ENCODE assay signal across 32 mouse cellular contexts in genomic region chr15:51621455-51621854, GRCm38 (mm10).
A peak's percentile ranks its signal among the peaks of the same experiment; 100 is the strongest.
DNase-seq lines count a peak whose midpoint lies in the region; ATAC-seq lines count a peak whose summit lies in the region.
"Had no signal": no experiment of that assay in that cellular context is flagged by ENCODE, and none has a peak within 500 bp of the region (broad histone marks: within the 10 kb centered on the region; RNA-seq: fewer than 3 reads in every experiment).

No protein-coding gene starts in this region.

- no peaks in the 10 kb centered on the region for H3K4me1 ChIP-seq in hindbrain, embryonic 16.5 days (ENCODE audit: control insufficient read depth, insufficient read depth, low read depth, low read length)
- H3K4me1 ChIP-seq: embryonic facial prominence, embryonic 10.5 days; embryonic facial prominence, embryonic 13.5 days; heart, embryonic 12.5 days; heart, embryonic 15.5 days; hindbrain, embryonic 10.5 days; hindbrain, embryonic 13.5 days had no signal

- H3K36me3 ChIP-seq in hindbrain, embryonic 16.5 days (ENCODE audit: control insufficient read depth, insufficient read depth, low read length) = no peaks in the 10 kb centered on the region
- H3K36me3 ChIP-seq: embryonic facial prominence, embryonic 10.5 days; embryonic facial prominence, embryonic 13.5 days; G1E; heart, embryonic 12.5 days; heart, embryonic 15.5 days; hindbrain, embryonic 10.5 days; hindbrain, embryonic 13.5 days had no signal

- no peak for DNase-seq in frontal cortex, postnatal 36 days (ENCODE audit: low spot score in 2 of 2)
- peak; percentile 79 for DNase-seq in NIH3T3 (ENCODE audit: low read depth)
- DNase-seq in fibroblast of lung, adult 2 months (ENCODE audit: low read depth) = peak; percentile 27
- DNase-seq in cerebellum, postnatal 25 days = no peak
- no peak for DNase-seq in gastrocnemius, postnatal 14 days
- DNase-seq: adrenal gland, postnatal 10 days; adrenal gland, postnatal 36 days; cerebellum, adult 2 months; cerebellum, adult 9-11 months; cerebellum, postnatal 36 days; embryo, embryonic 11 days; forebrain, postnatal 0 days; gastrocnemius, adult 2 months; gastrocnemius, postnatal 25 days; heart, adult 18-20 months; heart, postnatal 10 days; heart, postnatal 36 days; kidney, adult 18-20 months had no signal

- H3K4me2 ChIP-seq in hindbrain, embryonic 16.5 days (ENCODE audit: low read length) = no peak overlapping the region
- H3K4me2 ChIP-seq: embryonic facial prominence, embryonic 13.5 days; heart, embryonic 12.5 days; heart, embryonic 15.5 days; hindbrain, embryonic 13.5 days had no signal

- H3K27me3 ChIP-seq in hindbrain, embryonic 16.5 days (replicated peaks; ENCODE audit: control insufficient read depth, insufficient read depth, low read length) = no peaks in the 10 kb centered on the region
- H3K27me3 ChIP-seq: CH12.LX; embryonic facial prominence, embryonic 13.5 days; heart, embryonic 12.5 days; heart, embryonic 15.5 days; hindbrain, embryonic 13.5 days had no signal

- ATAC-seq in frontal cortex, adult (ENCODE audit: low TSS enrichment) = peak; percentile 76
- no peak for ATAC-seq in hindbrain, embryonic 16.5 days
- ATAC-seq: forebrain, embryonic 14.5 days; forebrain, postnatal 0 days; hindbrain, postnatal 0 days; inflammation-experienced regulatory T-cells, adult 6 months; intestine, embryonic 16.5 days had no signal

- 94% methylated on average over 6 of the region's 6 CpGs for WGBS in hindbrain, embryonic 16.5 days

- H3K9ac ChIP-seq in hindbrain, embryonic 16.5 days (ENCODE audit: low read depth, low read length) = no peak overlapping the region
- H3K9ac ChIP-seq: embryonic facial prominence, embryonic 13.5 days; forebrain, postnatal 0 days; heart, embryonic 12.5 days; heart, embryonic 15.5 days; hindbrain, embryonic 13.5 days had no signal

- H3K9me3 ChIP-seq in hindbrain, embryonic 16.5 days (ENCODE audit: control insufficient read depth, low read length) = no peaks in the 10 kb centered on the region
- H3K9me3 ChIP-seq: embryonic facial prominence, embryonic 10.5 days; embryonic facial prominence, embryonic 13.5 days; G1E; heart, embryonic 12.5 days; heart, embryonic 15.5 days; hindbrain, embryonic 10.5 days; hindbrain, embryonic 13.5 days had no signal

- intact Hi-C loops in gastrocnemius, postnatal 14 days (cut with DNase I; ENCODE audit: low total_unique reads) = no loop called here

- no peak overlapping the region for H3K4me3 ChIP-seq in hindbrain, embryonic 16.5 days (ENCODE audit: low read length)
- H3K4me3 ChIP-seq: embryonic facial prominence, embryonic 10.5 days; embryonic facial prominence, embryonic 13.5 days; gastrocnemius, adult 2 months; heart, embryonic 12.5 days; heart, embryonic 15.5 days; hindbrain, embryonic 10.5 days; hindbrain, embryonic 13.5 days had no signal

- no peak overlapping the region for H3K27ac ChIP-seq in hindbrain, embryonic 16.5 days (ENCODE audit: low read depth, low read length)
- H3K27ac ChIP-seq: embryonic facial prominence, embryonic 10.5 days; embryonic facial prominence, embryonic 13.5 days; gastrocnemius, adult 2 months; heart, embryonic 15.5 days; hindbrain, embryonic 10.5 days; hindbrain, embryonic 13.5 days; hindbrain, postnatal 0 days had no signal

Comparison
In these comparisons a context has a peak if more than half of its experiments do, and no peak if none do; other contexts are left out.
1. DNase-seq: peak in NIH3T3 (single experiment) and fibroblast of lung, adult 2 months (single experiment); none in frontal cortex, postnatal 36 days (0 of 2), cerebellum, postnatal 25 days (0 of 2) and gastrocnemius, postnatal 14 days (single experiment).